Mouse (Mus musculus) left cerebral cortex, adult 18-20 months (tissue): ENCODE measurements around the gene Shq1. TPM values are rescaled to one million over a fixed set of nuclear protein-coding genes. Genes with fewer than 3 reads are reported as not detected.

Source experiments
- DNase-seq, 2 experiments: peaks; one replicate each; pipeline ENCODE4 v3.0.0; 2021 to 2022; ENCODE audit warnings: low spot score in 2 of 2, mixed read lengths in 1 of 2
- total RNA-seq, 2 experiments: library from RNA; stranded (reverse); gene quantifications; 2 replicates each; pipeline ENCODE4 v1.2.3; 2021

The Shq1 gene
- total RNA-seq, 2 experiments from 2014 or later, result 5.7 to 5.8 TPM

DNA sequence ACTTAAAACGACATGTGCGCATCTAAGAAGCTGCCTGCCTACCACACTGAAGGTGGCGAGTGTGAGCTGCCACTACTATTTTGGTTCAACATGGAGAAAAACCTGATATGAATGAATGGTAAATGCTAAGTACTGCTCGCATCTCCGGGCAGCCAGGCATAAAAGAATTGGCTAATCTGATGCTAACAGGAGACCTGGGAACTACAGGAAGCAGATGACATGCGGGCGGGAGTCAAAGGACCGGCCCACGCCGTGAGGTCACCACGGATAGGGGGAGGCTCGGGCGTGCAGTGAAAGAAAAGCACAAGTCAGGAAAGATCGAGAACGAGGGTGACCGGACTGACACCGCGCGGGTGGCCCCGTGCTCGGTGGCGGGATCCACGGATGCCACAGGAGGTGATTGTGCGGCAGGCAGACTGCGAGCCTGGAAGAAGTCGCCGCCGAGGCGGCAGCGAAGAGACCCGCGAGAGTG is 551 bp downstream of the Shq1 start:
- peak; percentile 33 to 61 for DNase-seq

DNA sequence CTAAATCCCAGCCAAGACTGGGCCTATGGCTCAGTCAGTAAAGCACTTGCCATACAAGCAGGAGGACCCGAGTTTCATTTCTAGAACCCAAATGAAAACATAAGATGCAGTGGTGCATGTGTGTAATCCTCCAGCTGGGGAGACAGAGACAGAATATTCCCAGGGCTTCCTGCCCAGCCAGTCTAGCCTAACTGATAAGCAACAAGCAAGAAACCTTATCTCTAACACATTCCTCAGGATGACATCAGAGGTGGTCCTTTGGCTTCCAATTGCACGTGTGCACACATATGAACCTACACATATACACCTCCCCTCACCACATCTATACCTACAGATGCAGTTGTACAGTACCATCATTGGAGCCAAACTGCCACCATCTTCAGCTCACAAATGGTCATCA is 2.1 kb downstream of the Shq1 start:
- DNase-seq, result no peak

DNA sequence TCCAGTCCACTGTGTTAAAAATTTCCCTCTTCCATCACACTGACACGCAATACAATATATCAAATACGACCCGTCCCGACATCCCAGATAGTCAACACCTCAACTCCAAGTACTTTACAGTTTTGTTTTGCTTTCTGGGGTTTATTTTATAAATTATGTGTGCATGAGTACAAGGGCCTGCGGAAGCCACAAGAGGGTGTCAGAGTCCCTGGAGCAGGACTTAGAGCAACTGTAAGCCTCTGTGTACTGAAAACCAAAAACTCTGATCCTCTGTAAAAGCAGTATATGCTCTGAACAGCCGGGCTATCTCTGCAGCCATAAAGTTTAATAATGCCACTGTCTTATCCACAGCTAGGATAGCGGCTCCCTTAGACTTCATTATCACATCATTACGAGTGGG is 3.3 kb downstream of the Shq1 start:
- no peak for DNase-seq

DNA sequence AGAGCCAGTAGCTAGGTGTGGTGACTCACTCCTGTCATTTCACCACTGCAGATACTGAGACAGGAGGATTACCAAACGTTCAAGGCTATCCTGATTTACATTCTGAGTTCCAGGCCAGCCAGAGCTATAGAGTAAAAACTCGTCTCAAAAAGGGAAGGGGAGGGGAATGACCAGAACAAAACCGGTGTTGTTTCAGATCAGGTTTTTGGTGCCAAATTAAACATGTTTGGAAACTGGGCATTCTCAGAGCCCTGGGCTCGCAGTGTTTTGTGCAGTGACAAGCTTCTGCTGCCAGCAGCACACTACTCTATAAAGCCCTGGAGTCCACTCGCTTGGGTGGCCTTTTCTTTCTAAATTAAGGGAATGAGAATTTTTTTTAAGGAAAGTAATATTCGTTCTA is 8.7 kb downstream of the Shq1 start:
- no peak for DNase-seq

DNA sequence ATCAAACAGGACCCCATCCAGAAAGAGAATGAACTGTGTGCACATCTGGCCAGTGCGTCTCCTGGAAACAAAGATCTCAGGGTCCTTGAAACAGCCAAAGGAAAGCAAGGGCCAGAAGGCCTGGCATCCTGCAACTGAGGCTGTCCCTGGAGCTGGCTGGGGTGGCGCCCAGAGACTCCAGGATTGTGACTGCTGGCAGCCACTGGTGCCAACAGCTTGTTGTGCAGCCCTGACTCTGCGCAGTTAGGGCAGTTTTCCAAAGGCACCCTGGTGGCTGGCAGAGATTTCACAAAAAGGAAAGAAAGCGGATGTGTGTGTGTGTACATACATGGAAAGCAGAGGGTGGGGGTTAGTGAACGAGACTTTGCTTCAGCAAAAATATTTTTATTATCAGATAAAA is 10.6 kb downstream of the Shq1 start:
- peak; percentile 45 to 46 for DNase-seq

DNA sequence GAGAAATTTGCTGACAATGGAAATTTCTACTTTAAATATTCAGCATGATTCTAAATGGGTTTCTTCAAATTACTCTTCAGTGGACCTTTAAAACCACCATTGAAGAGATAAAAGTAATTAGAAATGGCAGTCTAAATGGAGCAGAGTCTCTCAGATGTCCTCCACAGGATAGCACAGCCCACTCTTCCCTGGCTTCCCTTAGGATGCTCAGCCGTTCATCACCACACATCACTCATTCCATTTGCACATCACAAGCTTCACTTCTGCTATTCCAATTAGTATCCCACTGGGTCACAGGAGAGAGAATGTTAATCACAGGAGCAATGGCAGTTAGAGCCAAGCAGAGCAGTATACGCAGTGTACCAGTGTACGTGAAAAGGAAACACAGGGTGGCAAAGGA is 18.4 kb downstream of the Shq1 start:
- DNase-seq, result no peak

DNA sequence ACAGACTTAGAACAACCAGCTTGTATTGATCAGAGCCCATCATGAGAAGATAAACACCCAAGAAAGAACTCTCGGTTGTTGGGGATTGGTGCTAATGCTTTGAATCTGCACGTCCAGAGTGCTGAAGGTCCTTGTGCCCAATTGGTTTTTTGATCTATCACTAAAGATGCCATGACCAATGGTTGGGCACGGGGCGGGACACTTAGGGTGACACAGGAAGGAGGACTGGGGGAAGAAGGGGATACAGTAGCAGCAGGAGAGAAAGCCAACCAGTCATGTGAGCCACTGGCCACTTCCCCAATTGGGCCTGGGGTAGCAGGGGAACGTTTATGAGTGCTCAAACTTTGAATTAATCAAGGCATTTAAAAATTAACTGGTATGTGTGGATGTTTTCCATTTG is 23.8 kb downstream of the Shq1 start:
- DNase-seq, result no peak

DNA sequence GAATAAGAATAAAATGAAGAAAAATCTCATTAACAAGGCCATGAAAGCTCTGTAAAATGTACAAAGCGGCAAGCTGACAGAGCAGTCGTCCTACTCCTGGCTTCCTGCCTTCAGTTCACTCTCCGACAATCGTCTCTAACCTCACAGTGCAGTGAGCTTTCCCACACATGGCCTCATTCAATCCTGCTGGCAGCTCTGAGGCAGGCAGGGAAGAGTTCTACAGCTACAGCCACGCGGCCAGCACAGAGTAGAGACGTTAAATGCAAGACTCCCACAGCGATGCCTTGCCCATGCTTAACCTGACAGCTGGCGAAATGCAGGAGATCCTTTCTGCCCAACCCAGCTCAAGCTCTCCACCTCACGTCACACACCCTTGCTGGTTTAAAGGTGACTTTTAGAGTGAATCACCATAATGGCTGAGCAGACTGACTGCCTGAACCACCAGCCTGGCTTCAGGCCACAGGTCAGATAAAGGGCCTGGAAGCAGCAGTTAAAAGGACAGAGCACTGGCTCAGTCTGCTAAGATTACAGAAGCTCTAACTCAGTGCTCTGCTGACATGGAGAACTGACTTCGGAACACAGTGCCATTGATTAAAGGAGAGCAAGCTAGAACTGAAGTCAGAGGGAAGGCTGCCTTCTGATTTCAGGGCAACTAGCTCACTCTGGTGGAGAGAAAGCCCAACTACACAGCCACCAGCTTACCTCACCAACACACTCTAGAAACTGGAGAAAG is 25.3 kb downstream of the Shq1 start:
- peak; percentile 47 to 60 for DNase-seq

DNA sequence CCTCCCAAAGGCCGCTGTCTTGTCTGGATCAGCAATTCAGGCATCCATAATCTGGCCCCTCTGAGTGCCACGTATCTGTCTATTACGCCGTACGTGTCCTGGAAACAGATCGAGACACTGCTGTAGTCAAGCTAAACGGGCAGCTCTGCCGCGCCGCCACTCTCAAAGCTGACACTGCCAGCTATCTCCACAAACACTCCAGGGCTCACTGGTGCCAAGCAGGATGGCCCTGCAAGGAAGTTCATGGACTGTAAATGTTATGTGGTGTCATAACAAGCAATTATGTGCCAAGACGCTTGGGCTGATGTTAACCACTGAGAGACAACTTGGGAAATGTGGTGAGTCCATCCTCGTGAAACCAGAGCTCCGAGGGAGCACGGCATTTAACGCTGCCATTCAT is 26.3 kb downstream of the Shq1 start:
- DNase-seq, result no peak

DNA sequence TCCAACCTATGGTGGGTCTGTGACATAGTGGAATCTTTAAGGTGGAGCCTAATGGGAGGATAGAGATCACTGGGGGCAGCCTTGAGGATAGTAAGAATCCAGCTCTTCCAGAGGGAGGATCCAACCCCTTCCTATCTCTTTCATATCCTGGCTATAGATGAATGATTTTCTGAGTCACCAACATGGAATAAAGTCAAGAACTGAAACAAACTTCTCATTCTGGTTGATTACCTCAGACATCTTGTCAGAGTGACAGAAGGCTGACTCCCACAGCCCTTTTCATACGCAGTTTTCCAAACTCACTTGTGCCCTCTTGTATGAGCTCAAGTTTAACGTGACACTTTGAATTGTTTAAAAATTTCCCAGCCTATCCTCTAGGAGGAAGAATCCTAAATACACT is 28.2 kb downstream of the Shq1 start:
- DNase-seq, result no peak

DNA sequence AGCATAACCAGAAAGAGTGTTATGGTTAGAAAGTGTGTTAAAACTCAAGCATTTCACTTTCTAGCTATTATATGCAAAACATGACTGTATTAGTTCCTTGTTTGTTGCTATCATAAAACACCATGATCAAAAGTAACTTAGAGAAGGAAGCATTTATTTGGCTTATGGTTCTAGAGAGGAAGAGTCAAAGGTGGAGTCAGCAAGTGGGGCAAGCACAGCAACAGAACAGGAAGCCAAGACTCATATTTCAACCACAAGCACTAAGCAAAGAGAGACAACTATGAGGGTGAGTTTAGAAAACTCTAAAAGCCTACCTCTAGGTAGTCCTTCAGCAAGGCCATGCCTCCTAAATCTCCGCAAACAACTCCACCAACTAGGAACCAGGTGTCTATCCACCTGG is 30.4 kb downstream of the Shq1 start:
- DNase-seq, result no peak

DNA sequence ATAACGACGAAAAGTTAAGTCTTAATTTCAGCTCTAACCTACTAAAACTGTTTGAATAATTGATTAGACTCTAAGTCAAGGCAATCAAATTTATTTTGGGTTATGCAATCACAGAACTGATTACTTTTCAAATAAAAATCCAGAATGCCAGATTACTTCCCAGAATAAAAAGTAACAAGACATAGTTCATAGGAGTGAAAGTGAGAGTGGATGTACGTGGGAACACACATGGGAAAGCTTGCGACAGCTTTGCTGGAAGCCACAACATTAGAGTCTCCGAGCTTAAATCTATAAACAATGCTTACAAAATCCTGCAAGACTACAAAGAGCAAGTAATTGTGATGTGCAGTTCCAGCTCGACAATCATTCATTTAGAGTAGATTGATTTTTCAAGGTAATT is 41.9 kb downstream of the Shq1 start:
- no peak for DNase-seq

DNA sequence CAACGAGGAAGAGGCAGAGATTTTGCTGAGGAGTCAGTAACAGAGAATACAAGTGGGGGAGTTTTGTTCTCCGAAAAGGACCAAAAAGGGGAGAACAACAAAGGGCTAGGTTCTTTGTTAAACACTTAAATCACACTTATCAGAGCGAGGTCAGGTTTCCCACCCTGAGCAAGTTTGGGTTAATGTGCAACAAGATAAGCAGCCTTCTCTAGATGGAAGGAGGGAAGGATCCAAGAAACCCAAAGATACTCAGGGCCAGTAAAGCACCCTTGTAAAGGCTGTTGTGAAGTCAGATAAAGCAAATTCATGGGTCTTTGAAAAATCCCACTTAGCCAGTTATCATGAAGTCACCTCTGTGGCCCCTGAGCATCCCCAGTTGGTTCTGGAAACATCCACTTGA is 42.7 kb downstream of the Shq1 start:
- DNase-seq, result no peak

DNA sequence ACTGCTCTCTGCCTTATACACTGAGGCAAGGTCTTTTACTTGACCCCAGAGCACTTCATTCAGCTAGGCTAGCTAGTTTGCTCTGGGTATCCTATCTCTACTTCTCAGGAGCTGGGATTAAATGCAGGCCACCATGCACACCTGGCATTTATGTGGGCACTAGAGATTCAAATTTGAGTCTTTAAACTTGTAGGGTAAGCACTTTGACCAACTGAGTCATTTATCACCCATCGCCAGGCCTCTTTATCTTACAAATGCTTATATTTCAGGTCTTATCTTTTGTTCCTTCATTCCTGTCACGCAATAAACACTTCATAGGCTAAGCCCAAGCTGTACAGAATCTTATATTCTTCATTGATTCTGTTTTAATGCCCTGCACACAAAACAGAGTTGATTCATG is 47.0 kb downstream of the Shq1 start:
- no peak for DNase-seq

DNA sequence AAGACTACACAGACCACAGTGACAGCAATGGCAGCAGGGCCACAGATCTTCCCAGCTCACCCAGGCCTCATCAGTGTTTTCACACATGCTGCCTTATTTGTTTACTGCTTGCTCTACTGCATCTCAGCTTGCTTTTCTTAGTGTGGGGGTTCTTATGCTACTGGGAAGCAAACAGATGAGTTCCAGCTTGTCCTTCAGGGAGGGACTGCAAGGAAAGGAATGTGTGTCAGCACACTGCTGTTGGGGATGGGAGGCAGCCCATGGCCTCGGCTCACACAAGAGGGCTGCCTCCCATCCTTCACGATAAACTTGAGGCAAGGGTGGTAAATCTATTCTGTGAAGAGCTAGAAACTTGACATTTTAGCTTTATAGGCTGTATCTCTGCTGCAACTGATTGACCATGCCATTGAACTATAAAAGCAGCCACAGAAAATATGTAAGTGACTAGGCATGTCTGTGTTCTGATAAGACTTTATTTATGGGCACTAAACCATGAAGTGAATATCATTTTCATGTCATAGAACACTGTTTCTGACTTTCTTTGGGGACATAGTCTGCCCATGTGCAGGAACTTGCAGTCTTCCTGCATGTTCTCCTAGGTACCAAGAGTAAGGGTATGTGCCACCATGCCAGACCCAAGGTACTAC is 48.0 kb downstream of the Shq1 start:
- no peak for DNase-seq

DNA sequence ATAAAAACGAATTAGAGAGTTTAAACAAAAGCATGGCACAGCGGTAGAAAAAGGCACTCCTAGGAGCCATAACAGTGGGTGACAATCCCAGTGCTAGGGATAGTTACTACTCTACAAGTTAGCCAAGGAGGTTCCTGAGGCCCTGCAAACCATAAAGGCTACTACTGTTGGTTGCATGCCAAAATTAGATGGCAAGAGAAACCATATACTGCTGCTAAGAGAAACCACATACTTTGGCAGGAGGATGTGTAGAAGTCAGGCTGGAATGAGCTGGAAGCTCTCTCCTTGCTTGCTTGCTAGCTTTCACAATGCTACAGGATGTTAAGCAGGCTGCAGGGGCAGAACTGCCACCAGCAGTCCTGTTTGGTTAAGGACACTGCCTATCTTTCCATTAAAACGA is 50.5 kb downstream of the Shq1 start:
- DNase-seq, result no peak

DNA sequence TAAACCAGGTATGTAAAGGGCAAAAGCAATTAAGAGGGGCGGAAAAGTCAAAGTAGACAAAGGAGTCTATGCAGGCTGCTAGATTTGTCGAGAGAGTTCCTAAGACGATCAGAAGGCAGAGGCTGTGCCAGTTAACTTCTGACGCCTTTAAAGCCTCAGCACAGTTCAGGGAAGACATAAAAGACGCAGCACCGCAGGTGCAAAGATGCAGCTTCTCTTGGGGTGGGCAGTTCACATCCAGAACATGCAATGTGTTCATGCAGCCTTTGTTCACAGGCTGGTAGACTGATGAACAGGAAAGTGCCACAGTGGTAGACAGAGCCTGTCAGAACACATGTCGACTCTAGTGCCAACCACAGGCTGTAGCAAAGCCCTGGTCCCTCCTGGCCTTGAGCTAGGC is 51.6 kb downstream of the Shq1 start:
- no peak for DNase-seq

DNA sequence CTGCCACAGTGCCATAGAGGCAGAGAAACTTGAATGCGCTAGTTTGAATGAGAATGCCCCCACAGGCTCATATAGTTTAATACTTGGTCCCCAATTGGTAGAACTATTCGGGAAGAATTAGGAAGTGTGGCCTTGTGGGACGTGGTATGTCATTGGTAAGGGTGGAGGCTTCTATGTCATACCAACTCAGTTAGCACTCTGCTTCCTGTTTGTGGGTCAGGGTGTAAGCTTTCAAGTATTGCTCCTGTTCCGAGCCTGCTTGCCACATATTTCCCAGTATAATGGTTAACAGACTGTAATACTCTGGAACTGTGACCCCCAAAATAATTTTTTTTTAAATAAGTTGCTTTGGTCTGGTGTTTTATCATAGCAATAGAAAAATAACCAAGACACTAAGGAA is 54.8 kb downstream of the Shq1 start:
- DNase-seq, result no peak

DNA sequence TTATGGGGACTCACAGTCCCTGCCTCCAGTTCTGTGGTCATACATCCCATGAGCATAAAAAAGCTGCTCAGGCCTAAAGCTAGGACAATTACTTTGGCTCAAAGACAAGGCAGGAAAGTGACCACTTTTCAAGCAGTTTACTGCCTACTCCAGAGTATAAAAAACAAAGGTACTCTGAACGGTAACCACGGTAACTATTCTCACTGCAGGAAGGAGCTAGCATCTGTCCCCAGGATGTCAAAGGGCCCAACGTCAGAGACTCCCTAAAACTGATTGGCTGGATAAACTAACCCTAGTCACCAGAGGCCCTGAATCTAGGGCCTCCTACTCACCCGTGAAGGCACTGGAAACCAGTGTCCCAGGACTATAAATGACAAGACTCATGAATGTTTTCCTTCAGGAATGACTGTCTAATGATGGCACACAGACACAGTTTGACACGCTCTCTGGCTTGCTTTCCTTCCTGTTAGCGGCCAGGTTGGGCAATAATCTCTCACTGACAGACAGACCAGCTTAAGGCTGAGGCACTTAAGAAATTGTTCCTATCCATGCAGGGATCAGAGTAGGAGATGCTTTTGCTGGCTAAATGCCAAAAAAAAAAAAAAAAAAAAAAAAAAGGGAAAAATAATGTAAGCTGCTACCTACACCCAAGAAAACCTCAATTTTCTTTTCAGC is 57.2 kb downstream of the Shq1 start:
- DNase-seq, result no peak

DNA sequence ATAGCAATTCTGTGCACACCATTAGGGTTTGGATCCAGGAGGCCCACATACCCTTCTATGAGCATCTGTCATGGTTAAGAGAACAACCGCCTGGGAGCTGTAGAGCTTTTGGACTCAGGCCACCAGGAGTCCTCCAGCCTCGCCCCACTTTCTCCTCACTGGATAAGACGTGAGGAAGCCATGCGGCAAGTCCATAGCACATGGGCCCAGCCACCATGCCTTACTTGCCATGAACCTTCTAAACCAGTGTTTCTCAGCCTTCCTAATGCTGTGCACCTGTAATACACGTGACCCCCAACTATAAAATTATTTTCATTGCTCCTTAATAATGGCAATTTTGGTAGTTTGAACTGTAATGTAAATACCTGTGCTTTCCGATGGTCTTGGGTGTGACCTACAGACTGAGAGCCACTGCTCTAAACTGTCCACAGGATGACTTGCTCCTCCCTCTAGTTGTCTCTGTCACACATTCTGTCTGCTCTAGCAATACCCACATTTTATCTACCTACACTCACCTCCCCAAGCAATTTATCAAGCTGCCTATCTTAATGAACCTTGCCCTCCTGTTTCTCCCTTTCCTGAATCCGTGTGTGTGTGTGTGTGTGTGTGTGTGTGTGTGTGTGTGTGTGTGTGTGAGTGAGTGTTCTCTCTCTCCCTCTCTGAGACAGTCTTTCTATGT is 59.9 kb downstream of the Shq1 start:
- no peak for DNase-seq

DNA sequence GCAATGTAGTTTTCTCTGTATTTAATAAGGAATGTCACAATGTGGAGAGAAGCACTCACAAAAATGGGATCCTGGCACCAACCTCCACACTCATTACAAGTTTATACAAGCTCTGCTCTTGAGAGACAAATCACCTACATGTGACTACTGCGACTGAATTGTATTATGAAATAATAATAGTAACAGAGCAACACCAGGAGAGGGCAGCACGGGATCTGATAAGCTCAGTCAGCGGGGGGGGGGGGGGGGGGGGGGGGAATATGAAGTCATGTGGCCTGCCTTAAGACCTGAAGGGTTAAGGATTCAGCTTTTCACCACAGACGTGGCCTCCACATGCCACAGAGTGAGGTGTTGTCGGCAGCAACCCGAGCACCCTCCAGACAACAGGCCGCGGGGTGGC is 60.8 kb downstream of the Shq1 start:
- no peak for DNase-seq

DNA sequence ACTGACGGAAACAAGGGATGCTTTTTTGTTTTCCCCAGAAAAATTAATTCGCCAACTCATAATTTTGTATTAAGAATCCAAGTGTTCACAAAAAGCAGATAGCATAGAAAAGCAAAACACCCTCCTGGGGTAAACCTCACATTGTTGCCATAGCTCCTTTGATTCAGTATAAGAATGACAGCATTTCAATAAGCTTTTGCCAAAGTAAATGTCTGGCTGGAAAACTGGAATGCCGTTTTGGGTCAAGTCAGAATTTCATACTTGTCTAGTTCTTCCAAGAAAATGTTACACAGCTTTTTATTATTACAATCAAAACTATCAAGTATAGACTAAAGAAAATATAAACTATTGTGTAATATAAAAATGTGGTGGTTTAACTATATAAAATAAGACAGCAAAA is 61.7 kb downstream of the Shq1 start:
- no peak for DNase-seq
